Mouse (Mus musculus): ENCODE results near the gene Sestd1.

Sestd1 gene

GRCm38 (mm10) chr2:77134906-77135305 is 145.5 kb downstream of the Sestd1 start:
- DNase-seq (ENCODE audit: low read depth, low spot score): no peak

GRCm38 (mm10) chr2:77133407-77133806 is 147.0 kb downstream of the Sestd1 start:
- no peak for DNase-seq (ENCODE audit: low read depth, low spot score)
